Mouse (Mus musculus) granulocyte monocyte progenitor cell, adult 5-6 weeks (primary cell): ENCODE data around the gene Pde4dip. TPM values are rescaled to one million over a fixed set of nuclear protein-coding genes. Genes with fewer than 3 reads are reported as not detected.

ENCODE experiments used
- ATAC-seq: replicated peaks from 2 replicates; pipeline ENCODE4 v1.8.0; 2016; ENCODE audit warnings: mild to moderate bottlenecking, moderate TSS enrichment, inconsistent platforms; ENCODE audit not compliant: poor library complexity, severe bottlenecking
- total RNA-seq, 2 experiments: library from RNA; stranded (forward) in 1 of 2; stranded (reverse) in 1 of 2; fragments of 200-712, 200-1000 nt in 1 of 2; fragments of >200 nt in 1 of 2; fragmentation: Nextera tagmentation in 1 of 2; gene quantifications; 2 replicates each; pipeline ENCODE4 v1.2.3; 2014 to 2017

The Pde4dip gene
- total RNA-seq, 2 experiments from 2014 or later: 8.1 to 9.7 TPM

DNA sequence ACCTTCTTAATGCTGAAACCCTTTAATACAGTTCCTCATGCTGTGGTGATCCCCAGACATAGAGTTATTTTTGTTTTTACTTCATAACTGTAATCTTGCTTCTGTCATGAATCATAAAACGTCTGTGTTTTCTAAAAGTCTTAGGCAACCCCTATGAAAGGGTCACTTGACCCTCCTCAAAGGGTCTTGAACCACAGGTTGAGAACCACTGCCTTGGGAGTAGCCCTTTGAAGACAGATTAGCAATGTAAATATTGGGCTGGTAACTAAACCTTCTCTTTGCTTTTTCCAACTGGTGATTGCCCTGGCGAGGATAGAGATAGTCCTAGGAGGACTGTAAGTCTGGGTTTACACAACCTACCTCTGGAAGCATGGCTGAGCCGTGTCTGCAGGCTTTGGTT, 187.3 kb downstream of the Pde4dip start:
- no peak for ATAC-seq

DNA sequence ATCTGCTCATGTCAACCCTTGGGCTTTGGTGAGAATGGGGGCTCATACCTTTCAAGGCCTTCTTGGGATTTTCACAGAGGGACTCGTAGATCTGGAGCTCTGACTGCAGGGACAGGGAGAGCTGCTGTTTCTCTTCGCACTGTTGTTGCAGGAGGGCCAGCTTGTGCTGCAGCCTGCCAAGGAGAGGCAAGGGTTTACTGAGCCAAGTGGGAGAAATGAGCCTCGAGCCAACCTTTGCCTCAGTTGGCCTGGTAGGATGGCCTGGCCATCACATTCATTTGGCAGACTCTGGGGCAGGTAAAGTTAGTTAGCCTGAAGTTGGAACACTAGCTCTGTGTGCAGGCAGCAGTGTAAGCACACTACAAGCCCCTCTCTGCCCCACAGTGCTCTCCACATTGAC, 189.4 kb downstream of the Pde4dip start:
- ATAC-seq: no peak

DNA sequence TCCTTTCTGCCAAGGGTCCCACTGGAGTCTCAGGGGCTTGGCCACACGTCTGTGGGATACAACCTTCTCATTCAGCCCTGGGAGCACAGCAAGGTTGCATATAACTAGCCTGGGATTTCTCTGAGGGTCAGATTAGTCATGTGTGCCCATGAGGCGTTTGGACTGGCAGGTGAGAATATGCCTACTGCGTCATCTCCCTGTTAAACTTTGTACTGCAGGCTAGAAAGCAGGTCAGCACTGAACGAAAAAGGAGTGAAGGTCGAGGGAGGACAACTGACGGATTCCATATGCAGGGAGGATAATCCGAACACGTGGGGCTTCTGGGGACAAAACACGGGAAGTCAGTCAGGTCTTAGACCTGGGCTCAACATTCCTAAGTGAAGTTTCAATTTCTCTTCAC, 191.2 kb downstream of the Pde4dip start:
- ATAC-seq: no peak

DNA sequence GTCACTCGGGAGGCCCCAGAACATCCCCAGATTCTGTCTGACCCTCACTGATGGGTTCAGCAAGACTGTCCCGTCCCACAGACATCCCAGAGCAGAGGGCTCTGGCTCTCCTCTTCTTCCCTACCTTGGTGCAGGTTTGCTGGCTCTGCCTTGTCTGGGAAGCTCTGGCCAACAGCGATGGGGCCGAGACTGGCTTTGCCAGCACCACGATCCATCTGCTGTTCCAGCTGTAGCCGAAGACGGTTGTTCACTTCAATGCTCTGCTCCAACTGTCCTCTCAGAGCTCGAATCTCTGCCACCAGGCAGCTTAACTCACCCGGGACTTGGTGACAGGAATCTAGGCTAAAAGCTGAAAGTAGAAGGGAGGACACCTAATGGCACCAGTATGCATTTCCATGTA, 191.6 kb downstream of the Pde4dip start:
- no peak for ATAC-seq

DNA sequence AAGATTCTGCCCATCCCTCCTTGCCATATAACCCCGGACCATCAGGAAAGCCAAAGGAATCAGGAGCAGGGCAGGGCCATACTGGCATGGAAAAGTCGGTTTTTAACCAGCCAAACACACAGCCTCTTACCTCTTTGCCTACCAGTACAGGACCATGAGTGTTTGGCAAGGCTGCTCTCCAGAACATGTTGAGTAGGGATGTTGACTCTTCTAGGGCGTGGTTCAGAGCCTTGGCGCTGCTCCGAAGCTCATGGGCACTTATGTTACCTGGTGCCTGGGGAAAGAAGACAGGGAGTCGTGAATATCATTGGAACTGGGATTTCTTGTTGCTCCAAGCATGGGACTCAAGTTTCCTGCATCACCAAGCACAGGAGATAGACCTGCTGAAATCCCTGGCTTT, 194.7 kb downstream of the Pde4dip start:
- ATAC-seq: no peak

DNA sequence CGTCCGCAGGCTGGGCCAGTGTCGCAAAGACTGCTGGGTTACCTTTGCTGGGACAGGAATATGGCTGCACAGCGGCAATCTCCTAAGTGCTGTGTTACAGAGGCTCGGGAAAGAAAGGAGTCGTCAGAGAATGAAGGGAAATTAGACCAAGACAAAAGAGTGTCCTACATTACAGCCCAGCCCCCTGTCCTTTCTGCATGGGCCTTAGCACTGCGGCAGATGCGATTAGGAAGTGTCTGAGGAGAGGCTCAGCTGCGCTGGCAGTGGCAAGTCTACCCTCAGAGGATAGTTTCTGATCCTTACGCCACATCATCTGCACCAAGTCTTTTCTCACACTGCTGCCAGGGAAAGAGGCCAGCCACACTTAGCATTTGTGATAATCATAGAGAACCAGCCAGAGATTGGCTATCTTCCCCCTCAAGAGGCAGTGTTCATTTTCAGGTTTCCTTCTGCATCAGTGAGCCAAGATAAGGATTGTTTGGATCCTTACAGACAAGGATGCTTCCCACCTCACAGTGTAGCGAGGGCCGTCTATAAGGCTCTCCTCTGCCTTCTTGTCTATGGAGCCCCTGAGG, 197.0 kb downstream of the Pde4dip start:
- no peak for ATAC-seq

DNA sequence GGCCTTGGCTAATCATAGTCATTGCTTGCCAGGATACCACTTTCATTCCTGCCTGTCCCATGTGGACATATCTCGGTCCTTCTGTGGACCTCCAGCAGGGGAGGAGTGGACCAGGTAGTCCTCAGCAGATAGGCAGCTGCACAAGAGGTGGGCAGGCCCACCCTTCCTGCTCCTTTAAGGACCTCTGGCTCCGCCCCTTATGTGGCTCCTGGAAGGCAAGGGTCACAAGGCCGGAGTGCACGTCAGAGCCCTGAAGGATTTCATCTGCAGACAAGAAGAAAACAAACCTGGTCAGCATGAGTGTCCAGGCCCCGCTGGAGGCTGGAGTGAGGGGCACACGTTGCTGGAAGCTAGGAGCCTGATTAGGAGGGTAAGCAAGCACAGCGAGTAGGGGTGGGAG, 197.9 kb downstream of the Pde4dip start:
- no peak for ATAC-seq

DNA sequence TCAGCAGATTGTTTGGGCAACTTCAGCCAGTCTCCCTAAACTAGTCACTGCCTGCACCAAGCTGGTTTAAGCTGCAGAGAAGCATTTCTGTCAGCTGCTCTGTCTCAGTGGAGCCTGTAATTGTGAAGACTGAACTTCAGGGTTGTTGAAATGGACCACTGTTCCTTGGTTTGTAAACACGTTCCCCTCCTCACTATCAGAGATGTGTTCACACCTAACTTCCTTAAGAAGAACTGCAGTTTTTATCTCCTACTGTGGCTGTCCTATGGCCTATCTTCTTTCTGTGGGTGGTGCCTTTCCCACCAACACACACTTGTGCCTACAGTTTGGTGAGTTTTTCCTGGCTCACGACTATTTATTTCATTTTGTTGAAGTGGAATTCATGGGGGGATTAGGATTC, 199.2 kb downstream of the Pde4dip start:
- ATAC-seq: no peak

DNA sequence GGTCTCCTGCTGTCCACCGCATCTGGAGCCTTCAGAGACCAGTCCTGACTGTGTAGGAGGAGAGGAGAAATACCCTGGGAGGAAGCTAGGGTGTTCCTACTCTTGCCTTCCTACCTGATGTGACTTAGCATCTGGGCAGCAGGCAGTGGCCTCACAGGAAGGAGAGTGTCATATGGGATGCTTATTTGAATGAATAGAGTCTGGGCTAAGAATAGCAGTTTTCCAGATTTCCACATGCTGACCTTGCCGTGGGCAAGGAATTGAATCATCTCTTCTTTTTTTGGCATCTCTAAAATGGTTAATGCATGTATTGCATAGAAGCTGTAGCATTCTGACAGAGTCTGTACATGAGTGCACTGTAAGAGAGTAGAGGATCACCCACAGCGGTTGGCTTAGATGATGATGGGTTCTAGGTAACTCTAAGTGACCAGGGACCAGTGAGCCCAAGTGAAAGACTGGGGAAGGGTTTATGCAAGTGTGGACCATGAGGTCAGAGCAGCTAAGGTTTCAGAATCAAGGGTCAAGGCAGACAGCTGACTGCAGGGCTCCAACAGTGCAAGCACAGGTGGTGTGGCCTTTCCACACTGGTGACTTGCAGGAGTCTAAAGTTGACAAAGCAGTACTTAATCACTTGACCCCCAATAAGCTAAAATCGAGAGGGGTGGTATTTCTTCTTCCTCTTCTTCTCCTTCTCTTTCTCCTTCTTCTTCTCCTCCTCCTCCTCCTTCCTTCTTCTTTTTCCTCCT, 202.0 kb downstream of the Pde4dip start:
- no peak for ATAC-seq

DNA sequence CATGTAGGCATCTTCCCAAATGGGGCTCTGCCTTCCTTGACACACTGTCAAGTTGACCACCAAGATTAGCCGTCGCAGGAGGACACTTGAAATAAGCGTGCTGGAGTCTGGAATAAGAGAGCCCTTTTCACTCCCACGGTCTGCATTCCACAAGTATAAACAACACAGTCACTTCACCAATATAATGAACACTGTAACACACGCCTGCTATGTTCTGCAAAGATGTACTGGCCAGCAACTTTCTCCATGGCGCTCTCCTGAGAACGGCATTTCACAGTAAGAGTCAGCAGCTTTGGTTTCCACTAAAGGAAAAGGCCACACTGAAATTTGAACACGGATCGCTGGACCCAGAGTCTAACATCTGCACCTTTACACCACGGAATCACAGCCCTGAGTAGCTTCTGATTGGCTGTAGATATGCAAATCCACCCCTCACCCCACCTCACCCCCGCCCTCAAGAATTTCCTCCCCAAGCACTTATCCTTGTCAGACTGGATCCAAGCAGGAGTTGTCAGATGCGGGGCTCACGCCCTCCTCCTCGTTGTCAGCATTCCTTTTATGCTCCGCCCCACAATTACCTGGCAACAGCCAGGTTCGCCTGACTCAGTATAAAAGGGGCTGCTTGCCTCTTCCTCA, 204.8 kb downstream of the Pde4dip start:
- ATAC-seq: no peak

DNA sequence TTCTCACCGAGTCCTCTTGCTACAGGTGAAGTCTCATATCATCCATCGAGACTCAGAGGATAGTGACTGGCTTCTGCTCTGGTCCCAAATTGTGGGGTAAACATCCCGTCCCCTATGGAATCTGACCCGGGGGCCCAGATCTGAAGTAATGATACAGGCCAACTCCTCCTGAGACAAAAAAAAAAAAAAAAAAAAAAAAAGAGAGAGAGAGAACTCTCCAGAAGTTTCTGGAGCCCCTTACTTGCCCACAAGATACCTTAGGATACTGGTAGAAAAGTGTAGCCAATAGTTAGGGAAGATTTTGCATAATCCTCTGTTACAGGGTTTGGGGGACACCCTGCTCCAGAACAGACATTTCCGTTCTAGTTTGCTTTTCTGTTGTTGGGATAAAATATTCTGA, 205.9 kb downstream of the Pde4dip start:
- no peak for ATAC-seq

DNA sequence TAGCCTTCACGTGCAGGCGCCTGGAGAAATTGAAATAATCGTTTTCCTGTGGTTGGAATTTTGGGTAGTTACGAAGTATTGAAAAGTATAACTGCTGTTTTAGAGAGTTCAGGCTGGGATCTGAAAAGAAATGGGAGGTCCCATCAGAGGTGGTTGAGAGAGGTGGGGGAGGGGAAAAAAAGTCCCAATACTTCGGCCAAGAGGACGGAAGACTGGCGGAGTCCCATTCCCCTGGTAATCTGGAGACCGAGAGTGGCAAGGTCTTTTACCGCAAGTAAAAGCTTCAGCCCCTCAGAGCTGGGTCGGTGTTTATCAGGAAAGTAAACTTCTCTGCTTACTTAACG, 206.4 kb downstream of the Pde4dip start:
- ATAC-seq: no peak

DNA sequence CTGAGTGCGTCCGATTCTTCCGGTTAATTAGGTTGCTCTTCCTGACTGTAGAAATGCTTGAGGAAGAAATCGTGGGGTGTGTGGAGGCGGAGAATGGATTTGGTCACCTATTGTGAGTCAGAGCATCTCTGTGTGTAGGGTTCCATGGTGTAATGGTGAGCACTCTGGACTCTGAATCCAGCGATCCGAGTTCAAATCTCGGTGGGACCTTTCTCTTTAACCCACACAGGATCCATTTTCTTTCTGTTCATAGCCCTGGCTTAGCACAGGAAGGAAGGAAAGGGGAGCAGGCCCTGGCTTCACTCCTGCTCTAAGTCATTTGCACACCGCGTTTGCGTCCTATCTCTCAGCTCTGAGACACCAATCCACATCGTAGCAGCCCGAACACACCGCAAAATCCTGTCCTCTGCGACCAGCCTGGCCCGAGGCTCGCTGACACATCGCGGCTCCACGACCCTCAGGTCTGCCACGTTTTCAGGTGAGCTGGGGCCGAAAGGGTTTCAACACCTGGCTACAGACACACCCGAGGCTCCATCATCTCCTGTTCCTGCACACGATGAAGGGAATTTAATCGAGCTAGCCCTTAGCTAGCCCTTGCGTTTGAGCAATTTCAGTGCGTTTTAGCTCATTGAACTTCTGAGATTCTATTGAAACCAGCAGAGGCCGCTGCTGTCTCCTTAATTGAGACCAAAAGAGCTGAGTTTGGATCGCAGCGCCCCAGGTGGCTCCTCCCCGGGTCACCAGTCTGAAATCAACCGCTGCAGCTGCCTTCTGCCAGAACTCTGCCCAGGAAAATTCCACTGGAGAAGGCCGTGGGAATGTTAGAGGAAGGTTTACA, 207.0 kb downstream of the Pde4dip start:
- peak; percentile 70 for ATAC-seq

DNA sequence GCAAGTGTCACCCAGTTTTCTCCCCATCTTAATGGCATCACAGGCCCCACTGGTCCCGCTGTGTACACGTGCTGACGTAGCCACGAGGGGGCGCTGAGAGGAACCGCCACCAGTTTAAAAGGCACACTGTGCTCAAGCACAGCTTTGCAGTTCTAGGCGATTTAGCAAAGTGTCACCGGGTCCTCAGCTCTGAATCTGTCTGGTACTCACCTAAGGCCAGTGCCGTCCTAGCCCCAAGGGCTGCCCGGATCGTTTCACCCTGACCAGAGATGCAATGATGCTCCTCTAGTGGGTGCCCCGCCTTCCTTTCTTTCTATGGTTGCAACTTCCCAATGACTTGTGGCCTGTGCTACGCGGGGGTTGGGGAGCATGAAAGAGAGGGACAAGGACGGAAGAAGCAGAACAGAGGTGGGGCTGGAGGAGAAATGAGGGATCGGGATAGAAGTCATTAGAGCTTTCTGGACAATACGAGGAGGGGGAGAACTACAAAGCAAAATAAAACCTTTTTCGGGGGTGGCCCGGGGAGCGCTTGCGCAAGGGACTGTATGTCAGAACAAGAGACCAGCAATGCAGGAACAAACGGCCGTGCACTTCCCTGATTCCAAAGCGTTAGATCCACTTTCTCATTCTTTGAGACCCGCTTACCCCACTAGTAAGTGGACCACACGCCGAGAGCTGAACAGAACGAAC, 207.7 kb downstream of the Pde4dip start:
- peak; percentile 73 for ATAC-seq

DNA sequence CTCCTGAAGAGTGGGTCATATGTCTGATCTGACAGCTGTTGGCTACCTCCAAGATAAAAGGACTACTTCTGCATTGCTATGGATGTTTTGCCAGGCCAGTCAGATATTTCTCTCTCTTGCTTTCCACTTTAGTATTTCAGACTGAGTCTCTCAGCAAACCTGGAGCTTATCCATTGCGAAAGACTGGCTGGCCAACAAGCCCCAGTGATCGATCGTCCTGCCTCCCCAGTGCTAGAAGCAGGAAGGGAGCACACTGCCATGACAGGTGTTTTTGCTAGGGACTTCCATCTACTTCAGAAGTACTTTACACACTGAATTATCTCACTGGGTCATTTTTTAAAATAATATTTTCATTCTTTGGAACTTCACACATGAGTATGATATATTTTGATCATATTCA, 210.1 kb downstream of the Pde4dip start:
- ATAC-seq: no peak

DNA sequence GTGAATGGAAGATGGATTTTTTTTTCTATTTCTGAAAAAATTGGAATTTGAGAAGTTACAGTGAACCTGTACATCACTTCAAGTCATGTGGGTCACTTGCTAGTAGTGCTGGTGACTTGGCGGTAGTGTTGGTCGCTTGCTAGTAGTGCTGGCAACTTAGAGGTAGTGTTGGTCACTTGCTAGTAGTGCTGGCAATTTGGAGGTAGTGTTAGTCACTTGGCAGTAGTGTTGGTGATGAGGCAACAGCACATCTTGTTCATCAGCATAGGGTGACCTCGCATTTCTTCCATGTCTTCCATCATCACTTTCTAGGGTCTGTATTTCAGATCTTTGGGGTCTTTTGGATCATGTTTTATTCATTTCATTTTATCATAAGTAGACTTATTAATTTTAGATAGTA, 212.4 kb downstream of the Pde4dip start:
- no peak for ATAC-seq

DNA sequence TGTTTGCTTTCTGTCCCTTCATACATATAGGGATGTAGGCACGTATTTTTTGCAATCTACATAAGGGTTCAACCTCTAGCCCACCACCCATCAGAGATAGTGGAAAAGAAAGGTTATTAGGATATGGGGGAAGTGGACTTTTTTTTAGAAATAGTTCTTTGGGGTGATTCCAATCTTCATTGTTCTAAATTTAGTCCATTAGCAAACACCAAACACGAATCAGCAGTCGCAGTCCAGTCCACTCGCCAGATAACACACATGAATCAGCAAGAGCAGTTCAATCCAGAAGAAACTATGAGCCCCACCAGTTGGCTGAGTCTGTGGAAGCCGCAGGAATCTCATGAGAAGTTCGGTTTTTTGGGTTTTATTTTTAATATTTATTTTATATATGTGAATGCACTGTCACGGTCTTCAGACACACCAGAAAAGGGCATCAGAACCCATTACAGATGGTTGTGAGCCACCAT, 213.8 kb downstream of the Pde4dip start, which contains the start of gene Gm17651:
TSS of gene Gm17651 (minus strand) at position 51 of the 467 bp plus-strand sequence.
- ATAC-seq: no peak

DNA sequence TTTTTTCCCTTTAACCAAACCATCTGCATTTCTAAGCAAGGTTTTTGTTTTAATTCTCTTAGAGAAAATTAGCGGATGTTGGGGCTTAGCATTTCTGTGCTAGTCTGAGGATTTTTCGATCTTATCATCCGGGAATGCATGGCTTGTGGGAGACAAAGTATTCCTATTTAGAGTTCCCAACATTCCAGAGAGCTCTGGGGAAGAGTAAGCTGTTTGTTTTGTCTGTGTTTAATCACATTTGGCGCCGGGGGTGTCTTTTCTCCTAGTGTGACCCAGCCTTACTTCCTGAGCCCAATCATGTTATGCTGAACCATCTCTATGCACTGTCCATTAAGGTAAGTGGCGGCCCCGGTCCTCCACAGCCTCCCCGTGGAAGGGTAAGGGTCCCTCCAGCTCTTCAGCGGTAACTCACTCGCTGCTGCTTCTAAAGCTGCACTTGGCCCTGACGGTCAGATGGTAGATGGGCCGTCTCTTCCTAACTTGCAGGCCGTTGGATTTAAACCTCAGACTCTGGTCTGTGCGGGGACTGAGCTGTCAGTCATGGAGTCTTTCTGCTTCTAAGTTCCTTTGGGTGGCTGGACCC, 221.3 kb downstream of the Pde4dip start:
- no peak for ATAC-seq

DNA sequence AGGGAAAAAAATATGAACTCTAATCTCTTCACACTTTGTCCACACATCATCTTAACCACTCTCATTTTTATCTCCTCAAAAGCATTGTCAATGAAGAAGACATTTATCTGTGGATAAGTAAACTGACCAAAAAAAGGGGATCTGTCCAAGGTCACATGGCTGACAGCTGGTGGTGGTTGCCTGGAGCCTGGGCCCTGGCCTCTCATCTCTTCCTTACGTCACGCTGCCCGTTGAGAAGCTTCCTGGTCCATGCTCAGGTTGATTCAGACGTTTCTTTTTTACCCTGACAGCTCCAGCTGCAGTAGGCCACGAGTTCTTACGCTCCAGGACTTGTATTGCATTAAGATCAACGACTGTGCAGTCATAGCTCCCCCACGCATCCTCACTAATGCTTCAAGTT, 222.4 kb downstream of the Pde4dip start:
- peak; percentile 69 for ATAC-seq

DNA sequence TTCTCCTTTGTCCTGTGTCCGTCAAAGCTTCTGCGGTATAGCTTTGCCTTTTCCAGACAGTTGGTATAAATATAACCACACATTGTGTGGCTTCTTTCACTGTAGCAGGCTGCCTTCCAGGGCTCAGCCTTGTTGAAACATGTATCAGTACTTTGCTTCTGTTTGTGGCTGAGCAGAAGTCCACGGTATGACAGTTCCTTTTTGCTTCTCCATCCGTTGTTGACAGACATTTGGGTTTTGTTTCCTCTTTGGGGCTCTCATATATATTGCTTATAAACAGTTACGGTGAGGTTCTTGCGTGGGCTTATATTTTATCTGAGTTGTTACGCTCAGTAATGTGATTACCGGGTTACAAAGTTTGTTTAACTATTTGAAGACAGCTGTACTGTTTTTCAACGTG, 223.0 kb downstream of the Pde4dip start:
- ATAC-seq: peak; percentile 53
